Mouse (Mus musculus): ENCODE results near the gene Acp7.

Gene Acp7

GRCm38 (mm10) chr7:28586663-28587411 is 44.3 kb downstream of the Acp7 start:
- Histone ChIP-seq H3K9me3 (ENCODE audit: low read length) (no peaks in the 10 kb centered on the region), H3K27me3 (ENCODE audit: insufficient read depth, low read length) (no peaks in the 10 kb centered on the region), H3K36me3 (ENCODE audit: insufficient read depth, low read length) (peaks cover 77% of the 10 kb centered on the region), H3K4me3 (replicated peaks; ENCODE audit: low read length) (no peak overlapping the region), H3K4me1 (replicated peaks; ENCODE audit: low read depth, low read length) (peaks cover 99% of the 10 kb centered on the region)
- no peak for TF ChIP-seq NANOG (IDR thresholded peaks at IDR 0.05; ENCODE audit: borderline replicate concordance, low read length)
- no peak for TF ChIP-seq CTCF (conservative IDR thresholded peaks at IDR 0.05; ENCODE audit: low read length)
- TF ChIP-seq POU5F1 (IDR thresholded peaks at IDR 0.05; ENCODE audit: borderline replicate concordance, low read length): no peak

DNA sequence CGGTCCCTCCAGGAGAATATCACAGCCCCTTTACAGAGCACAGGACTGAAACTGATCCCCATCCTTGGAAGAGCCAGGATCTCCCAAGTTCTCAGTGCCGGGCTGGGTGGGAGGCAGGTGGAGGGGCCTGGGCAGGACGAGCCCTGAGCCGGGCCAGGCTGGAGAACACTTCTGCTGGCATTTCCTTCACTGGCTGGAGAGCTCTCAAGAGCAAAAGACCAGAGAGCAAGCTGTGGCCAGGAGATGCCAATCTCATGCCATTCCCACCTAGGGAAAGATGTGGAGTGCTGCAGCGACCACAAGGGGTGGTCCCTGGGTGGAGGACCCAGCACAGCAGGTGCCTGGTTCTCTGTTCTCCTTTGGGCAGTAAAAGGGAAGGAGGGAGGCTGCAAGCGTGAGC is 46.1 kb downstream of the Acp7 start:
- H3K9me3 ChIP-seq (ENCODE audit: low read length): no peaks in the 10 kb centered on the region
- no peaks in the 10 kb centered on the region for H3K27me3 ChIP-seq (ENCODE audit: insufficient read depth, low read length)
- H3K36me3 ChIP-seq (ENCODE audit: insufficient read depth, low read length): peaks cover 72% of the 10 kb centered on the region
- TF ChIP-seq NANOG (IDR thresholded peaks at IDR 0.05; ENCODE audit: borderline replicate concordance, low read length) (no peak), POU5F1 (IDR thresholded peaks at IDR 0.05; ENCODE audit: borderline replicate concordance, low read length) (no peak), CTCF (conservative IDR thresholded peaks at IDR 0.05; ENCODE audit: low read length) (no peak)
- peaks cover 99% of the 10 kb centered on the region for H3K4me1 ChIP-seq (replicated peaks; ENCODE audit: low read depth, low read length)
- no peak overlapping the region for H3K4me3 ChIP-seq (replicated peaks; ENCODE audit: low read length)

DNA sequence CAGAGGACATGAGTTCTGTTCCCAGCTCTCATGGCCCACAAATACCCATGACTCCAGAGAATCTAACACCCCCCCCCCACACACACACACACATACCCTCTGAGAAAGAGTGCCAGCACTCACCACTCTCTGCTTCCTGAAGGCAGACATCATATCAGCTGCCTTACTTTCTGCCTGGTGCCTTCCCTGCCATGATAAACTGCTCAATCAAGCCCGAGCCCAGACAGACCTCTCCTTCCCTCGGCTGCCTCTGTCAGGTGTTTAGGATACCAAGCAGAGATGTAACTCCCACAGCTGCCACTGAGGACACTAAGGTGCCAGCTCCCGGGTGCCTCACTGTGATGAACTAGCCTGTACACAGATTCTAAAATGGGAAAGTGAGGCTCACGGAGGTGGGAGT is 46.7 kb downstream of the Acp7 start:
- no peak for TF ChIP-seq POU5F1 (IDR thresholded peaks at IDR 0.05; ENCODE audit: borderline replicate concordance, low read length)
- no peak for TF ChIP-seq NANOG (IDR thresholded peaks at IDR 0.05; ENCODE audit: borderline replicate concordance, low read length)
- no peak for TF ChIP-seq CTCF (conservative IDR thresholded peaks at IDR 0.05; ENCODE audit: low read length)

DNA sequence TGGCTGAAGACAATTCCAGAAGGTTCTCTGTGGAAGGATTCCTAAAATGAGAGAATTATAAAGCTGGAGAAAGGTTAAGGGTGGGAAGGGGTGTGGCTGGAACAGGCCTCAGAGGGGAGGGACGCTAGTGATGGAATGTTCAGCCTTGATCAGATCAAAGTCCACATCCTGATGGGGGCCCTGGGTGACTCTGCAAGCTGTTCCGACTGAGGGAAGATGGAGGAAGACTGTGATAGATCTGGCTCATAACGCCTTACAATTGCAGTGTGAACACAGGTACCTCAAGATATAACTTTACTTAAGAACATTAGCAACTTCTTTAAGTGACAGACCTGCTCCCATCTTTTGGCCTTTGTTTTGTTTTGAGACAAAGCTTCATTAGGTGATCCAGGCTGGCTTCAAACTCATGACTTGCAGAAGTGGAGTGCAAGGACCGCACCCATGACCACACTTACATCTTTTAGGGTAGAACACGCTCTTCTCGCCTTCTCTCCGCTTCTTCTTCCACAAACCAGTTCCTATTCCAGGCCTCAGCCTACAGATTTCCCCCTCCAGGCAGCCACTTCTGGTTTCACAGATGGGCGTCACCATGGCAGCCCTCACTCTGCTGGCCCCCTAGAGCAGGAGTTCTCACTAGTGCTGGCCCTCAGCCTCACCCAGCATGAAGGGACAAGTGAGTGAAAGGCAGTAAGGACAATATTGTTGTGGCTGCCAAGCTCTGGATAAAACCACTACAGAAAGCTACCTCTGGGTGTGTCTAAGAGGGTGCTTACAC is 47.4 kb downstream of the Acp7 start:
- Histone ChIP-seq H3K27me3 (ENCODE audit: insufficient read depth, low read length) (no peaks in the 10 kb centered on the region), H3K4me3 (replicated peaks; ENCODE audit: low read length) (no peak overlapping the region), H3K4me1 (replicated peaks; ENCODE audit: low read depth, low read length) (peaks cover 99% of the 10 kb centered on the region), H3K36me3 (ENCODE audit: insufficient read depth, low read length) (peaks cover 74% of the 10 kb centered on the region), H3K9me3 (ENCODE audit: low read length) (no peaks in the 10 kb centered on the region)
- TF ChIP-seq NANOG (IDR thresholded peaks at IDR 0.05; ENCODE audit: borderline replicate concordance, low read length) (no peak), CTCF (conservative IDR thresholded peaks at IDR 0.05; ENCODE audit: low read length) (no peak), POU5F1 (IDR thresholded peaks at IDR 0.05; ENCODE audit: borderline replicate concordance, low read length) (no peak)

More for the DNA sequence above, 46.7 kb downstream of the Acp7 start:
- peaks cover 99% of the 10 kb centered on the region for H3K4me1 ChIP-seq (replicated peaks; ENCODE audit: low read depth, low read length)
- H3K36me3 ChIP-seq (ENCODE audit: insufficient read depth, low read length): peaks cover 72% of the 10 kb centered on the region
- H3K9me3 ChIP-seq (ENCODE audit: low read length): no peaks in the 10 kb centered on the region
- H3K4me3 ChIP-seq (replicated peaks; ENCODE audit: low read length): no peak overlapping the region
- H3K27me3 ChIP-seq (ENCODE audit: insufficient read depth, low read length): no peaks in the 10 kb centered on the region

DNA sequence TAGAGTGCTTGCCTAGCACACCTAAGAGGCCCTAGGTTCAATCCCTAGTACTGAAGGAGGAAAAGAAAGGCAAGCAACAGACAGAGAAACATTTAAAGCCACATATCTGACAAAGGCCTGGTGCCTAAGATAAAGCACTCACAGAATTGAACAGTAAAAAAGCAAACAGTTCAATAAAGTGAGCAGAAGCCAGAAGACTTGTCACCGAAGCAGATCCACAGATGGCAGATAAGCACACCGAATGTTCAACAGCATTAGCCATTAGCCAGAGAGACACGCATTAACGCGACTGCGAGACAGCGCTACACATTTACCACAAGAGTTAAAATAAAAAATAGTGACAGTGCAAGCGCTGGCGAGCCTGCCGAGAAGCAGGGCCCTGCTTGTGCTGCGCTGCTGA is 48.3 kb downstream of the Acp7 start:
- H3K36me3 ChIP-seq (ENCODE audit: insufficient read depth, low read length): peaks cover 67% of the 10 kb centered on the region
- no peaks in the 10 kb centered on the region for H3K27me3 ChIP-seq (ENCODE audit: insufficient read depth, low read length)
- TF ChIP-seq NANOG (IDR thresholded peaks at IDR 0.05; ENCODE audit: borderline replicate concordance, low read length) (no peak), CTCF (conservative IDR thresholded peaks at IDR 0.05; ENCODE audit: low read length) (no peak), POU5F1 (IDR thresholded peaks at IDR 0.05; ENCODE audit: borderline replicate concordance, low read length) (no peak)
- peaks cover 99% of the 10 kb centered on the region for H3K4me1 ChIP-seq (replicated peaks; ENCODE audit: low read depth, low read length)
- H3K4me3 ChIP-seq (replicated peaks; ENCODE audit: low read length): no peak overlapping the region
- no peaks in the 10 kb centered on the region for H3K9me3 ChIP-seq (ENCODE audit: low read length)

DNA sequence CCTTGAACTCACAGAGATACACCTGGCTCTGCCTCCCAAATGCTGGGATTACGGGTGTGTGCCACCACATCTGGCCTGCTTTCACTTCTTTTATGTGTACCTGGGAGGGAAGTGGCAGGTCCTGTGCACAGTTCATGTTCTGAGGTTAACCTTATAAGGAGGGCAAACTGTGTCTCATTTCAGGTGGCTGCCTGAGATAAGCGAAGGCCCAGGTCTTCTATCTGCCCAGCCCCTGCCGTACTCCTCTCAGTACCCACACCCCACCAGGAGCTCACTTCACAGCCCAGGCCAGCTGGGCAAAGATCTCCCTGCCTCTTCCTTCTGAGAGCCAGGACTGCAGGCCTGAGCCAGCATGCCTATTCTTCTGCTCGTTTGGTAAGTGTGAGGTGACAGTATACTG is 49.4 kb downstream of the Acp7 start:
- Histone ChIP-seq H3K36me3 (ENCODE audit: insufficient read depth, low read length) (peaks cover 65% of the 10 kb centered on the region), H3K4me3 (replicated peaks; ENCODE audit: low read length) (no peak overlapping the region; the same call in 1 of the 2 replicates), H3K27me3 (ENCODE audit: insufficient read depth, low read length) (no peaks in the 10 kb centered on the region), H3K4me1 (replicated peaks; ENCODE audit: low read depth, low read length) (peaks cover 99% of the 10 kb centered on the region), H3K9me3 (ENCODE audit: low read length) (no peaks in the 10 kb centered on the region)
- TF ChIP-seq CTCF (conservative IDR thresholded peaks at IDR 0.05; ENCODE audit: low read length) (no peak), NANOG (IDR thresholded peaks at IDR 0.05; ENCODE audit: borderline replicate concordance, low read length) (no peak), POU5F1 (IDR thresholded peaks at IDR 0.05; ENCODE audit: borderline replicate concordance, low read length) (no peak)

GRCm38 (mm10) chr7:28579826-28580225 is 51.3 kb downstream of the Acp7 start:
- H3K4me3 ChIP-seq (replicated peaks; ENCODE audit: low read length): peak overlapping the region; percentile 58
- TF ChIP-seq NANOG (IDR thresholded peaks at IDR 0.05; ENCODE audit: borderline replicate concordance, low read length) (no peak), POU5F1 (IDR thresholded peaks at IDR 0.05; ENCODE audit: borderline replicate concordance, low read length) (no peak), CTCF (conservative IDR thresholded peaks at IDR 0.05; ENCODE audit: low read length) (no peak)
- peaks cover 68% of the 10 kb centered on the region for H3K36me3 ChIP-seq (ENCODE audit: insufficient read depth, low read length)
- H3K9me3 ChIP-seq (ENCODE audit: low read length): no peaks in the 10 kb centered on the region
- H3K4me1 ChIP-seq (replicated peaks; ENCODE audit: low read depth, low read length): peaks cover 99% of the 10 kb centered on the region
- no peaks in the 10 kb centered on the region for H3K27me3 ChIP-seq (ENCODE audit: insufficient read depth, low read length)

GRCm38 (mm10) chr7:28578543-28579053 is 52.5 kb downstream of the Acp7 start:
- Histone ChIP-seq H3K27me3 (ENCODE audit: insufficient read depth, low read length) (no peaks in the 10 kb centered on the region), H3K4me3 (replicated peaks; ENCODE audit: low read length) (peak overlapping the region; percentile 58), H3K36me3 (ENCODE audit: insufficient read depth, low read length) (peaks cover 66% of the 10 kb centered on the region), H3K9me3 (ENCODE audit: low read length) (no peaks in the 10 kb centered on the region), H3K4me1 (replicated peaks; ENCODE audit: low read depth, low read length) (peaks cover 99% of the 10 kb centered on the region)
- TF ChIP-seq POU5F1 (IDR thresholded peaks at IDR 0.05; ENCODE audit: borderline replicate concordance, low read length) (no peak), NANOG (IDR thresholded peaks at IDR 0.05; ENCODE audit: borderline replicate concordance, low read length) (peak; percentile 81), CTCF (conservative IDR thresholded peaks at IDR 0.05; ENCODE audit: low read length) (no peak)

Data from E14TG2a.4 (cell line).